21 mouse cellular contexts compared by ENCODE assay signal in genomic region chr9:43383871-43384270, GRCm38 (mm10).
DNase-seq lines count a peak whose midpoint lies in the region; ATAC-seq and TF ChIP-seq lines count a peak whose summit lies in the region.
"Had no signal": no experiment of that assay in that cellular context is flagged by ENCODE, and none has a peak within 500 bp of the region (broad histone marks: within the 10 kb centered on the region; RNA-seq: fewer than 3 reads in every experiment).

No protein-coding gene starts in this region.

- TF ChIP-seq CTCF in hindbrain, postnatal 0 days (IDR thresholded peaks at IDR 0.05; ENCODE audit: low read depth) = no peak

- H3K27ac ChIP-seq in hindbrain, embryonic 13.5 days = no peak overlapping the region
- no peak overlapping the region for H3K27ac ChIP-seq in hindbrain, embryonic 14.5 days
- H3K27ac ChIP-seq in hindbrain, postnatal 0 days = no peak overlapping the region
- H3K27ac ChIP-seq: embryonic facial prominence, embryonic 12.5 days; embryonic facial prominence, embryonic 15.5 days; gastrocnemius, adult 2 months had no signal

- H3K9ac ChIP-seq in hindbrain, embryonic 13.5 days = no peak overlapping the region
- H3K9ac ChIP-seq in hindbrain, embryonic 14.5 days = no peak overlapping the region
- H3K9ac ChIP-seq in hindbrain, postnatal 0 days (replicated peaks; ENCODE audit: low read length) = no peak overlapping the region
- H3K9ac ChIP-seq: embryonic facial prominence, embryonic 12.5 days; embryonic facial prominence, embryonic 15.5 days; forebrain, postnatal 0 days had no signal

- H3K9me3 ChIP-seq in hindbrain, embryonic 13.5 days = no peaks in the 10 kb centered on the region
- no peaks in the 10 kb centered on the region for H3K9me3 ChIP-seq in hindbrain, embryonic 14.5 days (ENCODE audit: control insufficient read depth, low read length)
- no peaks in the 10 kb centered on the region for H3K9me3 ChIP-seq in hindbrain, postnatal 0 days (ENCODE audit: low read length)
- H3K9me3 ChIP-seq: embryonic facial prominence, embryonic 12.5 days; embryonic facial prominence, embryonic 15.5 days had no signal

- peaks cover 17% of the 10 kb centered on the region for H3K4me1 ChIP-seq in hindbrain, embryonic 13.5 days (replicated peaks)
- no peaks in the 10 kb centered on the region for H3K4me1 ChIP-seq in hindbrain, embryonic 14.5 days (replicated peaks; ENCODE audit: control insufficient read depth, insufficient read depth, low read length)
- H3K4me1 ChIP-seq in hindbrain, postnatal 0 days (ENCODE audit: insufficient read depth, low read length) = no peaks in the 10 kb centered on the region
- H3K4me1 ChIP-seq: embryonic facial prominence, embryonic 12.5 days had no signal

- H3K4me3 ChIP-seq in hindbrain, embryonic 13.5 days = no peak overlapping the region
- no peak overlapping the region for H3K4me3 ChIP-seq in hindbrain, embryonic 14.5 days (replicated peaks; ENCODE audit: low read length)
- H3K4me3 ChIP-seq in hindbrain, postnatal 0 days (ENCODE audit: low read length) = no peak overlapping the region
- H3K4me3 ChIP-seq: embryonic facial prominence, embryonic 12.5 days; embryonic facial prominence, embryonic 15.5 days; gastrocnemius, adult 2 months had no signal

- no peaks in the 10 kb centered on the region for H3K36me3 ChIP-seq in hindbrain, embryonic 13.5 days
- no peaks in the 10 kb centered on the region for H3K36me3 ChIP-seq in hindbrain, embryonic 14.5 days (replicated peaks; ENCODE audit: control insufficient read depth, insufficient read depth)
- H3K36me3 ChIP-seq in hindbrain, postnatal 0 days (ENCODE audit: insufficient read depth, low read length) = no peaks in the 10 kb centered on the region
- H3K36me3 ChIP-seq: embryonic facial prominence, embryonic 12.5 days; embryonic facial prominence, embryonic 15.5 days had no signal

- H3K27me3 ChIP-seq in hindbrain, embryonic 13.5 days = peaks cover 15% of the 10 kb centered on the region
- H3K27me3 ChIP-seq in hindbrain, embryonic 14.5 days (ENCODE audit: control insufficient read depth, insufficient read depth, low read length) = no peaks in the 10 kb centered on the region; the same call in 1 of the 2 replicates
- no peaks in the 10 kb centered on the region for H3K27me3 ChIP-seq in hindbrain, postnatal 0 days (ENCODE audit: insufficient read depth, low read length)
- H3K27me3 ChIP-seq: embryonic facial prominence, embryonic 12.5 days; embryonic facial prominence, embryonic 15.5 days had no signal

- 61% methylated on average over 4 of the region's 4 CpGs for WGBS in hindbrain, embryonic 13.5 days
- 48% methylated on average over 4 of the region's 4 CpGs for WGBS in hindbrain, embryonic 14.5 days
- 35% methylated on average over 4 of the region's 4 CpGs for WGBS in hindbrain, postnatal 0 days

- intact Hi-C loops in left cerebral cortex, postnatal 4 days (cut with DNase I) = no loop called here
- intact Hi-C loops in left cerebral cortex, postnatal 25 days (cut with DNase I) = no loop called here

- no peak overlapping the region for H3K4me2 ChIP-seq in hindbrain, embryonic 13.5 days
- H3K4me2 ChIP-seq in hindbrain, embryonic 14.5 days (replicated peaks) = no peak overlapping the region
- no peak overlapping the region for H3K4me2 ChIP-seq in hindbrain, postnatal 0 days (ENCODE audit: low read depth, low read length)
- H3K4me2 ChIP-seq: embryonic facial prominence, embryonic 12.5 days; embryonic facial prominence, embryonic 15.5 days; heart, embryonic 11.5 days had no signal

- DNase-seq in hindbrain, embryonic 14.5 days (ENCODE audit: low spot score) = no peak
- peak; percentile 54 for DNase-seq in left cerebral cortex, postnatal 4 days
- no peak for DNase-seq in left cerebral cortex, postnatal 25 days (ENCODE audit: low spot score in 2 of 2)
- peak; percentile 19 for DNase-seq in hindbrain, postnatal 0 days (ENCODE audit: low spot score)
- DNase-seq in adrenal gland, postnatal 14 days = no peak
- DNase-seq: adrenal gland, adult 2 months; adrenal gland, postnatal 25 days; cerebellum, adult 11-12 months; cerebellum, adult 8-10 months; cerebellum, postnatal 14 days; forebrain, postnatal 0 days; gastrocnemius, adult 2 months; gastrocnemius, postnatal 14 days; heart, adult 11 months had no signal

- ATAC-seq in hindbrain, embryonic 13.5 days (ENCODE audit: low FRiP score) = peak; percentile 24; the same call in 1 of the 2 replicates
- ATAC-seq in hindbrain, embryonic 14.5 days (ENCODE audit: low FRiP score) = no peak
- ATAC-seq in hindbrain, postnatal 0 days = 0 out of 2 replicates have a peak, but pooled peaks have one; percentile 47
- ATAC-seq: CD4-positive, CD25-positive, alpha-beta regulatory T cell, adult 4 months; forebrain, embryonic 14.5 days; forebrain, postnatal 0 days; intestine, postnatal 0 days had no signal

Comparison
In these comparisons a context has a peak if more than half of its experiments do, and no peak if none do; other contexts are left out.
1. DNase-seq: peak in left cerebral cortex, postnatal 4 days (single experiment) and hindbrain, postnatal 0 days (single experiment); none in hindbrain, embryonic 14.5 days (single experiment), left cerebral cortex, postnatal 25 days (0 of 2) and adrenal gland, postnatal 14 days (single experiment).